Mouse (Mus musculus): ENCODE data around the gene Akap13. TPM values are rescaled to one million over a fixed set of nuclear protein-coding genes. Genes with fewer than 3 reads are reported as not detected.
A peak's percentile ranks its signal among the peaks of the same experiment; 100 is the strongest.

The Akap13 gene
- polyA plus RNA-seq, 1 experiment = 13.2 TPM

DNA sequence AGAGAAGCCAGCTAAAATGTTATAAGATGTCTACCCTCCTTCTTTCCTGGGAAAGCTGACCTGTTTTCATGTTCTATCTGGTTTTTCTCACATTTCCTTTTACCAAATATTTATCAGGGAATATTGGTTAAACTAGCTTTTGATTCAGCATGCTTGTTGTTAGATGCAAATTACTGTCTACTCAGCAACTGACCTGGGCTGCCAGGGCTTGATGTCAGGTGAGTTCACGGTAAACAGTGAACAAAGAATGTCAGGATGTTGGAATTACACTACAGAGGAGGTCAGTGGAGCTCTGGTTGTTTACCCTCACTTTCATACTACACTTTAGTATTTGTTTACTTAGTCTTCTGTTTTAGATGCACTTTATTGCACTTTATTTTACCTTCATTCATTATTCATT is 5.0 kb downstream of the Akap13 start:
- peaks cover 28% of the 10 kb centered on the region for H3K4me1 ChIP-seq (ENCODE audit: control insufficient read depth, insufficient read depth, low read length)
- no peak for TF ChIP-seq POLR2A (IDR thresholded peaks at IDR 0.05; ENCODE audit: low read depth, low read length)
- TF ChIP-seq CTCF (conservative IDR thresholded peaks at IDR 0.05; ENCODE audit: insufficient read depth, insufficient read length, low read depth, low read length) = no peak
- H3K27me3 ChIP-seq (replicated peaks; ENCODE audit: control insufficient read depth, insufficient read depth, low read length) = no peaks in the 10 kb centered on the region
- no peaks in the 10 kb centered on the region for H3K36me3 ChIP-seq (ENCODE audit: control insufficient read depth, insufficient read depth, low read length)
- DNase-seq = no peak
- no peak overlapping the region for H3K27ac ChIP-seq (ENCODE audit: insufficient read depth, low read depth, low read length)
- WGBS = 28% methylated on average over 1 of the region's 1 CpGs
- no peak overlapping the region for H3K4me3 ChIP-seq (ENCODE audit: insufficient read depth, low read depth, low read length)

DNA sequence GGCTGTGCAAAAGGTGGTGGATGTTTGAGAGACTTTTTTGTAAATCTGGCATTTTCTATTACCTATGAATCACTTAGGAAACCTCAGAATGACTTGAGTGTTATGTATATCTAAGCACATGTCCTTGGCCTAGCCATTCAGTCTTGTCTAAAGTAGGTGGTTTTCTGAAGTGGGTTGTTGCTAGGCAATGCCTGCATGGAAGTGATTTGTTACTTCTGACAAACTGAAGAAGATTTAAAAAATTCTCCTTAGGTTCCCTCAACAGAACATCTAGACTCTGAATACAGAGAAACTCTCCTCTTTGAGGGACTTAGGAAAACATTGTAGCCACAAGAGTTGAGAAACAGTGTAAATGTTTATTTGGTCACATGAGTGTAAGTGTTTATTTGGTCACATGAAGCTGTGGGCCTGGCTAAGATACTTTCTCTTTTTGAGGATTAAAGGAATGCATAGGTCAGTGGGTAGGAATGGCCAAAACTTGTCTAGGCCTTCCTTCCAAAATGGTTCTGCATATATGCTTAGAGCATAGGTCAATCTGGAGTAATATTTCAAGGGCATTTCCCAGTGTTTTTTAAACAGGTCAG is 8.3 kb downstream of the Akap13 start:
- H3K4me3 ChIP-seq (ENCODE audit: insufficient read depth, low read depth, low read length) = no peak overlapping the region
- H3K4me1 ChIP-seq (ENCODE audit: control insufficient read depth, insufficient read depth, low read length) = peaks cover 38% of the 10 kb centered on the region
- DNase-seq = no peak
- H3K27ac ChIP-seq (ENCODE audit: insufficient read depth, low read depth, low read length) = no peak overlapping the region; the same call in 1 of the 2 replicates
- H3K27me3 ChIP-seq (replicated peaks; ENCODE audit: control insufficient read depth, insufficient read depth, low read length) = no peaks in the 10 kb centered on the region
- no peaks in the 10 kb centered on the region for H3K36me3 ChIP-seq (ENCODE audit: control insufficient read depth, insufficient read depth, low read length)
- TF ChIP-seq CTCF (conservative IDR thresholded peaks at IDR 0.05; ENCODE audit: insufficient read depth, insufficient read length, low read depth, low read length) = no peak
- no peak for TF ChIP-seq POLR2A (IDR thresholded peaks at IDR 0.05; ENCODE audit: low read depth, low read length)

DNA sequence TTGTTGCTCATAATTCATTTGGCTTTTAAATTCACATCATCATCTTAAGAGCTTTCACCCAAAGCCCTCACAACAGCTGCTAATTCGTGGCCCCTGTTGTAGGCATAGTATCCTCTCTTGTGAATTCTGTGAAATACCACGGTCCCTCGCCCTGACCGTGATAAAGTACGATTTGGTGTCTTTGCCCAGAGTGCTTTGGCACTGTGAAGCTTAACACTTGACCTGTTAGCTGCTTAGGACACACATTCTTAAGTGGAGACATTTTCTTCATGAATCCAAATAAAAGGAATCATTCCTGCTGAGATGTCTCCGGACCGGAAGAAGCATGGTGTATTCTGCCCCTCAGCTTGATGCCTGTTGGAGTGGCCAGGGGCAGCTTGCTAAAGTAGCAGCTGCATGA is 12.5 kb downstream of the Akap13 start:
- Histone ChIP-seq H3K4me3 (ENCODE audit: insufficient read depth, low read depth, low read length) (no peak overlapping the region), H3K4me1 (ENCODE audit: control insufficient read depth, insufficient read depth, low read length) (peaks cover 51% of the 10 kb centered on the region), H3K27me3 (replicated peaks; ENCODE audit: control insufficient read depth, insufficient read depth, low read length) (no peaks in the 10 kb centered on the region), H3K36me3 (ENCODE audit: control insufficient read depth, insufficient read depth, low read length) (no peaks in the 10 kb centered on the region), H3K27ac (ENCODE audit: insufficient read depth, low read depth, low read length) (peak overlapping the region; percentile 39; the same call in 1 of the 2 replicates)
- peak; percentile 58 for DNase-seq
- TF ChIP-seq POLR2A (IDR thresholded peaks at IDR 0.05; ENCODE audit: low read depth, low read length) = no peak
- TF ChIP-seq CTCF (conservative IDR thresholded peaks at IDR 0.05; ENCODE audit: insufficient read depth, insufficient read length, low read depth, low read length) = no peak
- 53% methylated on average over 7 of the region's 7 CpGs for WGBS

DNA sequence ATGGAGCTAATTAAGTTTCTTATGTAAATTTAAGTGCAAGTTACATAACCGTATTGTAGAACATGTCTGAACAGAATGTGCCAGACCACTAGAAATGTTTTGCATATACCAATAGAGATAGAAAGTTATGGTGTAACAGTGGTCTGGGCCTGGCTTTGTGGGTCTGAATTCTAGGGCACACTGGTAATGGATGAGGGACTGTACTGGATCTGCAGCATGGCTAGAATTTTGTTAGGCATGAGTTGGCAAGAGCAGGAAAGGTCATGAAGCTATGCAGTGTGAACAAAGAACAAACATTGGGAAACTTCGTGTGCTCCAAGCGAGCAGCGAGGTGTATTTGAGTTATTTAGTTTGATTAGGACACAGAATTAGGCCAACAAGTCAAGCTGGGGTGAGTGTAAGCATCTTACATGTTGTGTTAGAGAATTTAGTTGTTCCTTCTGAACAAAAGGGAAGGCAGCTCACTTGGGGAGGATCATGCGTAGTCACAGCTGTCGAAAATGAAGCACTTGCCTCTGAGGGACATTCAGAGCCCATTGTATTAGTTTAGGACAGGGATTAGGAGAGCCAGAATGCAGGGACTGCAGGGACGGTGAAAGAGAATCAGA is 15.1 kb downstream of the Akap13 start:
- H3K4me3 ChIP-seq (ENCODE audit: insufficient read depth, low read depth, low read length) = no peak overlapping the region
- H3K27ac ChIP-seq (ENCODE audit: insufficient read depth, low read depth, low read length) = peak overlapping the region; percentile 99
- TF ChIP-seq POLR2A (IDR thresholded peaks at IDR 0.05; ENCODE audit: low read depth, low read length) = no peak
- no peak for TF ChIP-seq CTCF (conservative IDR thresholded peaks at IDR 0.05; ENCODE audit: insufficient read depth, insufficient read length, low read depth, low read length)
- peak; percentile 69 for DNase-seq
- WGBS = 46% methylated on average over 7 of the region's 7 CpGs
- H3K27me3 ChIP-seq (replicated peaks; ENCODE audit: control insufficient read depth, insufficient read depth, low read length) = no peaks in the 10 kb centered on the region
- H3K4me1 ChIP-seq (ENCODE audit: control insufficient read depth, insufficient read depth, low read length) = peaks cover 61% of the 10 kb centered on the region
- H3K36me3 ChIP-seq (ENCODE audit: control insufficient read depth, insufficient read depth, low read length) = no peaks in the 10 kb centered on the region

DNA sequence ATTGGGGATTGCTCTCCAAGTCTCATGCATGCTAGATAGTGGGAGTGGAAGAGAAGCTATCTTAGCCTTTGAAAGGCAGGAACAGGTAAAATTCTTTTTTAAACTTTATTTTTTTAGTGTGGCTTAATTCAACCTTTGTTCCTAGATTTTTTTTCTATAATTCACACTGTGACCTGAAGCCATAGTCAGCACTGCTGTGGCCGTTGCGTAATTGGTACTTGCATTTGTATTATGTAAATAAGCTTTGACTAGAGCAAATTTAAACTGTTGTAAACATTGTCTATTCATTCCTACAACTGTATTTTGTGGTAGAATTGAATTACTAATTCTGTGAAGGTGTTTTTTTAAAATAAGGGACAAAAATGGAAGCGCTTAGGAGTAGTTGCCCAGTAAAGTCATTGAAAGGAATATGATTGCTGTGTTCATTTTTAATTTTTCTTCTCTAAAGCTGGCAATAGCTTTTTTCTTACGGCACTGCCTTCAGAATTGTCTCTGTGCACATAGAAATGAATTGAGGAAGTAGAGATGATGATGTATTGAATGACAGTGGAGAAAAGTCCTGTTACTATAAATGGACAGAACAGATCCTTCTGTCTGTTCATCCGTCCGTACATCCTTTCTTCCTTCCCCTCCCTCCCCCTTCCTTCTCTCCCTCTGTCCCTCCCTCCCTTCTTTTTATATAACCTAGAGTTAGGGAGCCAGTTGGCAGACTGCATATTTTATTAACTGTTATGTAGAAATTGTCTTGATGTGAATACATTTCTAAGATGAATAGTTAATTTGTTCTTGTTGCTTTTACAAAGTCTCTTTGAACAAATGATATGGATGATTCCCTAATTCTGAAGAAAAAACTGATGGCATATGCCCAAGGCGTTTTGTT is 17.2 kb downstream of the Akap13 start:
- H3K27me3 ChIP-seq (replicated peaks; ENCODE audit: control insufficient read depth, insufficient read depth, low read length) = no peaks in the 10 kb centered on the region
- H3K4me1 ChIP-seq (ENCODE audit: control insufficient read depth, insufficient read depth, low read length) = peaks cover 48% of the 10 kb centered on the region
- H3K27ac ChIP-seq (ENCODE audit: insufficient read depth, low read depth, low read length) = peak overlapping the region; percentile 89
- 60% methylated on average over 7 of the region's 7 CpGs for WGBS
- H3K36me3 ChIP-seq (ENCODE audit: control insufficient read depth, insufficient read depth, low read length) = no peaks in the 10 kb centered on the region
- TF ChIP-seq CTCF (conservative IDR thresholded peaks at IDR 0.05; ENCODE audit: insufficient read depth, insufficient read length, low read depth, low read length) (no peak), POLR2A (IDR thresholded peaks at IDR 0.05; ENCODE audit: low read depth, low read length) (no peak)
- H3K4me3 ChIP-seq (ENCODE audit: insufficient read depth, low read depth, low read length) = no peak overlapping the region
- DNase-seq = peak; percentile 55

DNA sequence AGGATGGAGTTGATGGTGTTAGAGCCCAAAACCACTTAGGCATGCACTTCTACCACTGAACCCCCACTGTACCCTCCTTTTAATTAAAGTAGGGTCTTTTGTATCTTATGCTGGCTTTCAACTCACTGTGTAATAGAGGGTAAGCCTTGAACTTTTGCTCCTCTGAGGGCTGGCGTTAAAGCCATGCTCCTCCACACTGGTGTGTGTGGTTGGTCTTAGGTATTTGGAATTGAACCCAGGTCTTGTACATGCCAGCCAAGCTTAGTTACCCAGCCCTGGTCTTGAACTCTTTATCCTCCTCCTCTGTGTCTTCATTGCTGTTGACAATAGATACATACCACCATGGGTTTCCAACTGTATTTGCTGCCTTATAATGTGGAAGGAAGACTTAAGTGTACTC is 18.0 kb downstream of the Akap13 start:
- WGBS = 84% methylated on average over 1 of the region's 1 CpGs
- no peaks in the 10 kb centered on the region for H3K36me3 ChIP-seq (ENCODE audit: control insufficient read depth, insufficient read depth, low read length)
- no peak for DNase-seq
- peaks cover 42% of the 10 kb centered on the region for H3K4me1 ChIP-seq (ENCODE audit: control insufficient read depth, insufficient read depth, low read length)
- peak overlapping the region; percentile 89 for H3K27ac ChIP-seq (ENCODE audit: insufficient read depth, low read depth, low read length)
- no peaks in the 10 kb centered on the region for H3K27me3 ChIP-seq (replicated peaks; ENCODE audit: control insufficient read depth, insufficient read depth, low read length)
- no peak for TF ChIP-seq CTCF (conservative IDR thresholded peaks at IDR 0.05; ENCODE audit: insufficient read depth, insufficient read length, low read depth, low read length)
- TF ChIP-seq POLR2A (IDR thresholded peaks at IDR 0.05; ENCODE audit: low read depth, low read length) = no peak
- H3K4me3 ChIP-seq (ENCODE audit: insufficient read depth, low read depth, low read length) = no peak overlapping the region

DNA sequence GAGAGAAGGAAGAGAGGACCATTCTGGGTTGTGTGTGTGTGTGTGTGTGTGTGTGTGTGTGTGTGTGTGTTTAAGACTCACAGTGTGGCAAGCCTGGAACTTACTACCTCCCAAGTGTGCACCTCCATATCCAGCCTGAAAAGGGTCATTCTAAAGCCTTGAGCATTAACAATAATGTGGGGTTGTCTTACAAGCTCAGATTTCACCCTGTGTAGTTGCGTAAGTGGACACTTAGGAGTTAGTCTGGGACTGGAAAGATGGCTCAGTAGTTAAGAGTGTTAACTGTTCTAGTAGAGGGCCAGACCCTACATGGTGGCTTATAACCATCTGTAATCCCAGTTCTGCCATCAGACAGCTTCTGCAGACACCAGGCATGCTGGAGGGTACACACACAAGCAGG is 18.7 kb downstream of the Akap13 start:
- TF ChIP-seq CTCF (conservative IDR thresholded peaks at IDR 0.05; ENCODE audit: insufficient read depth, insufficient read length, low read depth, low read length) = no peak
- no peak for TF ChIP-seq POLR2A (IDR thresholded peaks at IDR 0.05; ENCODE audit: low read depth, low read length)
- WGBS = 79% methylated on average over 1 of the region's 1 CpGs
- no peak for DNase-seq
- Histone ChIP-seq H3K4me3 (ENCODE audit: insufficient read depth, low read depth, low read length) (no peak overlapping the region), H3K27me3 (replicated peaks; ENCODE audit: control insufficient read depth, insufficient read depth, low read length) (no peaks in the 10 kb centered on the region), H3K27ac (ENCODE audit: insufficient read depth, low read depth, low read length) (peak overlapping the region; percentile 86), H3K4me1 (ENCODE audit: control insufficient read depth, insufficient read depth, low read length) (peaks cover 42% of the 10 kb centered on the region), H3K36me3 (ENCODE audit: control insufficient read depth, insufficient read depth, low read length) (no peaks in the 10 kb centered on the region)
